Mouse (Mus musculus) liver, embryonic 14.5 days (tissue): ENCODE measurements around the gene Cbfa2t2. TPM values are rescaled to one million over a fixed set of nuclear protein-coding genes. Genes with fewer than 3 reads are reported as not detected.

Experiments used
- ATAC-seq: fragments of 200-750 bp; cut with Nextera tagmentation; 2 replicates; pipeline ENCODE4 v1.8.0; 2017; ENCODE audit warnings: moderate number of reproducible peaks, mild to moderate bottlenecking, moderate library complexity; ENCODE audit not compliant: insufficient read depth
- DNase-seq, 3 experiments: peaks; one replicate each; pipeline ENCODE4 v3.0.0-alpha.2; 2012 to 2013; ENCODE audit warnings: low read depth in 3 of 3, low spot score in 3 of 3
- H3K27ac ChIP-seq: fragments of 300-500 bp; sonication (generic); 2 replicates; pipeline ENCODE4 v1.5.1; 2014; ENCODE audit warnings: moderate library complexity, mild to moderate bottlenecking, control low read depth, inconsistent platforms
- H3K27me3 ChIP-seq: fragments of 300-500 bp; sonication (generic); 2 replicates; pipeline ENCODE4 v1.6.1; 2014; ENCODE audit warnings: mild to moderate bottlenecking, low read length, moderate library complexity; ENCODE audit not compliant: control insufficient read depth, insufficient read depth
- H3K36me3 ChIP-seq: fragments of 300-500 bp; sonication (generic); replicated peaks from 2 replicates; pipeline ENCODE4 v1.6.1; 2014; ENCODE audit warnings: low read depth; ENCODE audit not compliant: control insufficient read depth, insufficient read depth
- H3K4me1 ChIP-seq, 2 experiments: fragments of 200-500 bp in 1 of 2; fragments of 300-500 bp in 1 of 2; sonication (generic) in 1 of 2; replicated peaks; 2 replicates each; pipeline ENCODE4 v1.6.1; 2012 to 2014; ENCODE audit warnings: antibody characterized with exemption in 1 of 2, inconsistent platforms in 1 of 2, low read length in 1 of 2; ENCODE audit not compliant: control insufficient read depth in 2 of 2, insufficient read depth in 2 of 2
- H3K4me2 ChIP-seq: fragments of 300-500 bp; sonication (generic); 2 replicates; pipeline ENCODE4 v1.6.1; 2014; ENCODE audit warnings: low read depth, mild to moderate bottlenecking, control low read depth, moderate library complexity
- H3K4me3 ChIP-seq, 2 experiments: fragments of 200-500 bp in 1 of 2; fragments of 300-500 bp in 1 of 2; sonication (generic) in 1 of 2; 2 replicates each; pipeline ENCODE4 v1.5.1; 2012 to 2014; ENCODE audit warnings: low read depth in 2 of 2, low read length in 2 of 2, mild to moderate bottlenecking in 2 of 2, control low read depth in 1 of 2, inconsistent platforms in 1 of 2, moderate library complexity in 1 of 2; ENCODE audit not compliant: insufficient read depth in 1 of 2
- H3K9ac ChIP-seq: fragments of 300-500 bp; sonication (generic); replicated peaks from 2 replicates; pipeline ENCODE4 v1.6.1; 2014; ENCODE audit warnings: mild to moderate bottlenecking, control low read depth, moderate library complexity
- H3K9me3 ChIP-seq: fragments of 300-500 bp; sonication (generic); 2 replicates; pipeline ENCODE4 v1.6.1; 2016; ENCODE audit warnings: low read length, mixed read lengths; ENCODE audit not compliant: control insufficient read depth
- CTCF ChIP-seq: IDR thresholded peaks from 2 replicates; pipeline ENCODE4 v1.5.1; 2016; ENCODE audit warnings: antibody characterized with exemption, low read depth, control low read depth
- EP300 ChIP-seq: IDR thresholded peaks from 2 replicates; pipeline ENCODE4 v1.6.1; 2016; ENCODE audit warnings: antibody characterized with exemption, low read depth
- WGBS: fragments of 180-500 bp; shearing (Covaris S2); extraction: QIAGEN DNeasy Blood & Tissue Kit; methylation state at CpG from one replicate; pipeline ENCODE4 v1.1.7; 2014; ENCODE audit not compliant: insufficient replicate concordance; 5-methylcytosine and 5-hydroxymethylcytosine counted together
- polyA plus RNA-seq, 2 experiments: library from polyadenylated mRNA; depleted of rRNA in 1 of 2; stranded (reverse) in 1 of 2; unstranded in 1 of 2; fragments of >200 nt; fragmentation: Nextera tagmentation in 1 of 2; extraction: Ambion mirVana in 1 of 2; gene quantifications; 2 replicates each; pipeline versions ENCODE4 v1.2.1 to v1.2.3; 2012 to 2014

Cbfa2t2 gene
- polyA plus RNA-seq, 2 experiments: 4.1 to 5.3 TPM

DNA sequence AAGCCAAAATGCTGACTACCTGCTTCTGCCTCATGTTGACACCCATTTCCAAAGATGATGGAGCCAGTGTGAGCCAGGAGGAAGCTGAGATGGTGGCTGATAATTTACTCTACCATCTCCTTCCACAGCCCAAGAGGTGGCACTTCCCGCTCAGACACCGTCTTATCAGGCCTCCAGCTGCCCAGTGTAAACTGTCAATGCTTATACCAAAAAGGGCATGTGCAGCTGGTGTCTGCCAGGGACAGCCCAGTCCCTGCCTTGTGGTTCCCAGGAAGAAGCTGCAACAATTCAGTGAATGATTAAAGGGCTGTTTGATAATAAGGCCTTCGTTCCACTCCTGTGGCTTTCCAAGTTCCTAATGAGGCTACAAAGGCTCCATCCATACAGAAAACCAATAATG lies 102.4 kb downstream of the Cbfa2t2 start:
- ATAC-seq: 0 out of 2 replicates have a peak, but pooled peaks have one; percentile 41

DNA sequence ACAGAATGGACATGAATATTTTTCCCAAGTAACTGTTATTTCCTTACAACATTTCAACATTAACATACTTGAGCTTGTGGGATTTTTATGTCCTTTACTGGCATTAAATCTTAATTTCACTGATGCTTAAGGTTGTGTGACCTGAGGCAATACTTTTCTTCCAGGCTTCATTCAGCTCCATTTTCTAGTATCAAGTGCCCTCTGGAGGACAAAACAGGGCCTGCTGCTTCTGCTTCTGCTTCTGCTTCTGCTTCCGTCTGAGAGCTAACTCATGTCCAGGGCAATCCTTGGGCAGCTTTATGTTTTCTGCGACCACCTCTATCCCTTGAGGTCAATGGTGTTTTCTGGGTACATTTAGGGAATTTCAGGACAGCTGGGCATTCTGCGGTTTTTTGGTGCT lies 103.4 kb downstream of the Cbfa2t2 start:
- Histone ChIP-seq H3K36me3 (no peaks in the 10 kb centered on the region), H3K4me1 (peaks cover 0 to 4% of the 10 kb centered on the region in 2 experiments; a peak in 1 of 4 replicates), H3K27me3 (no peaks in the 10 kb centered on the region), H3K4me2 (no peak overlapping the region), H3K4me3 (no peak overlapping the region), H3K27ac (no peak overlapping the region), H3K9me3 (no peaks in the 10 kb centered on the region), H3K9ac (no peak overlapping the region)
- 48% methylated on average over 3 of the region's 3 CpGs for WGBS
- no peak for DNase-seq
- no peak for ATAC-seq
- TF ChIP-seq EP300: no peak
- TF ChIP-seq CTCF: peak; percentile 61

More for the DNA sequence above, 102.4 kb downstream of the Cbfa2t2 start:
- no peaks in the 10 kb centered on the region for H3K27me3 ChIP-seq
- peaks cover 0 to 4% of the 10 kb centered on the region in 2 experiments; a peak in 1 of 4 replicates for H3K4me1 ChIP-seq
- WGBS: 19% methylated on average over 3 of the region's 3 CpGs
- no peak overlapping the region for H3K9ac ChIP-seq
- H3K4me3 ChIP-seq: no peak overlapping the region
- no peak overlapping the region for H3K27ac ChIP-seq
- no peak for DNase-seq
- H3K4me2 ChIP-seq: no peak overlapping the region
- H3K9me3 ChIP-seq: no peaks in the 10 kb centered on the region
- TF ChIP-seq CTCF (no peak), EP300 (no peak)
- no peaks in the 10 kb centered on the region for H3K36me3 ChIP-seq

GRCm38 (mm10) chr2:154541630-154542029 lies 105.3 kb downstream of the Cbfa2t2 start:
- Histone ChIP-seq H3K9me3 (no peaks in the 10 kb centered on the region), H3K4me2 (no peak overlapping the region), H3K9ac (no peak overlapping the region), H3K4me3 (no peak overlapping the region), H3K4me1 (peaks cover 0 to 4% of the 10 kb centered on the region in 2 experiments; a peak in 1 of 4 replicates), H3K27ac (no peak overlapping the region), H3K36me3 (no peaks in the 10 kb centered on the region), H3K27me3 (no peaks in the 10 kb centered on the region)
- ATAC-seq (no peak), DNase-seq (no peak)
- TF ChIP-seq CTCF (no peak), EP300 (no peak)
- WGBS: 50% methylated on average over 2 of the region's 2 CpGs

DNA sequence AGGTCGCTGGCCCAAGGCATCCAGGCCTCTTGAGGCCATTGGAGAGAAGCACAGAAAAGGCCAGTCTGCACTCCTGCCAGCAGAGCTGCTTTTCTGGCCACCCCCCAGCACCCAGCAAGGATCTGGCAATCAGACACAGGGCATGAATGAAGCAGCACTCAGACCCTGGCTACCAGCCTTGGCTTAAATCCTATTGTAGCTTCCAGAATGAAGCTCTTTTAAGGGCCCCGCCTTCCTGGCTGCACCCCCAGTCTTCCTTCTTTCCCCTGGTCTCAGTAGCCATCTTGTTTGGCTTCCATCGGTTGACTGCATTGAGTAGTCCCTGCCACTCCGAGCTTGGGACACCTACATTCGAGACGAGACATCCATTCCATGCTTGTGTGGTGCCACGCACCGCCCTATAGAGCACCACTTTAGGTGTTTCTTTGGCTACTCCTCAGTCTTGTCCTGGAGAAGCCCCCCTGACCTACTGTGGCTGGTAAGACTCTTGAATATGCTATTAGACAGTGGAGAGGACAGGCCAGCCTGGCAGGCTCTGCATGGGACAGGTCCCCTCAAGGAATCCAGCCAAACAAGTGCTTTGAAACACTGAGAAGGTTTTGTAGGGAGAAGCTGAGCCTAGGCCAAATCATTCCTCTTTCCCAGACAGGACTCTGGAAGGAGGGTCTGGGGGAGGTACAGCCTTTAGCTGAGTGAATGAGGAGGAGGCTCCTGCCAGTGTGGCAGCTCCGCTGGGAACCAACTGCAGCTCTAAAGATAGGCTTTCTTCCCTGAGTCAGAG lies 107.5 kb downstream of the Cbfa2t2 start:
- ATAC-seq (no peak), DNase-seq (no peak)
- H3K27ac ChIP-seq: no peak overlapping the region
- no peaks in the 10 kb centered on the region for H3K27me3 ChIP-seq
- no peaks in the 10 kb centered on the region for H3K9me3 ChIP-seq
- no peaks in the 10 kb centered on the region for H3K36me3 ChIP-seq
- no peak overlapping the region for H3K4me2 ChIP-seq
- H3K4me1 ChIP-seq: peaks cover 0 to 1% of the 10 kb centered on the region in 2 experiments; a peak in 1 of 4 replicates
- 67% methylated on average over 9 of the region's 9 CpGs for WGBS
- H3K4me3 ChIP-seq: no peak overlapping the region
- H3K9ac ChIP-seq: no peak overlapping the region
- no peak for TF ChIP-seq EP300
- TF ChIP-seq CTCF: no peak

DNA sequence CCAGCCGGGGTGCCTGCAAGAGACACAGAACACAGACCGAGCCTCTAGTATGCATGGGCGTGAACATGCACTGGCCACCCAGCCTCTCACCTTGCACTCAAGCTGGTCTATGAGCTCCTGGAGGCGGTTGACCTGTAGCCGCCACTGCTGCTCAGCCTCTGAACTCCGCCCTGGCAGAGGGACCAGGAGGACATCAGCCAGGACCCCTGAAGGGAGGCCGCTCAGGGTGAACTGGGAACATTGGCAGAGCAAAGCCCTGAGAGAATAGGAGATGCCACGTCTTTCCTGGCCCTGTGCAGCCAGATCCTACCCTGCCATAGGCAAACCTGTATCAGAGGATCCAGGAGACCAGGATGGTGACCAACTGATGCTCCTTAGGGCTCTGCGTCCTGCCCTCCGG lies 110.4 kb downstream of the Cbfa2t2 start, which contains the start of gene 1700003F12Rik:
Gene 1700003F12Rik (plus strand): TSS at position 375 of the 400 bp plus-strand sequence.
- Histone ChIP-seq H3K9me3 (no peaks in the 10 kb centered on the region), H3K27me3 (peaks cover 23% of the 10 kb centered on the region), H3K9ac (no peak within 1 kb of the TSS), H3K4me1 (peaks cover 0 to 3% of the 10 kb centered on the region in 2 experiments; a peak in 1 of 4 replicates), H3K36me3 (no peaks in the 10 kb centered on the region), H3K4me3 (no peak within 1 kb of the TSS), H3K4me2 (no peak within 1 kb of the TSS), H3K27ac (no peak within 1 kb of the TSS)
- ATAC-seq (no peak), DNase-seq (no peak)
- TF ChIP-seq EP300 (no peak), CTCF (no peak)
- WGBS: 78% methylated on average over 10 of the region's 10 CpGs
